ENCODE assay signal across 8 mouse cellular contexts in the genomic region with DNA sequence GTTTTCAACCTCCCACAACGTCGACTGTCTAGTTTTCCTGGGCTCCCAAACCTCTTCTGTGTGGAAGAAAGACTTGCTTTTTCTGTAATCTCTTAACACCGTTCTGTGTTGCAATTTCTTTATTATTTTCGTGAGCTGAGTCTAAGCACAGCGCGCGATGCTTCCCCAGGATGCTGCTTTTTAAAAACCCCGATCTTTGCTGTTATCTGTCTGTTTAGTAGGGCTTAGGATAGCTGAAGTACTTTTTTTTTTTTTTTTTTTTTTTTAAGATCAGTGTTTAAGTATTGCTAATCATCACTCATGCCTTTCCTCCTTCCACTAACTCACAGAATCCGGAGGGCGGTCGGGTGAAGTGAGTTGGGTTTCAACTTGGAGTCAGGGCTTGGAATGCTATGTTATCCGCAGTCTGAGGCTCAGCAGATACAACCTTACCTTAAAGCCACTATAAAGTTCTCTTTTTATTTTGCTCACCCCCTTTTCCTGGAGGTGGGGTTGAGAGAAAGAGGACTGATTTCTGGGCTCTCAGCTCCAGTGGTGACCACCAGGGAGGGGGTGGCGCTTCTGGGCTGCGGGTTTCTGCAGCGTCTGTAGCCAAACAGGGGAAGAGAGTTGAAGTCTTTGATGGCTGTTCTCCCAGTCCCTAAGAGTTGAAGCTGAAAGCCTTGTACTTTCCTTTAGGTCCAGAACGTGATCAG. TPM values are rescaled to one million over a fixed set of nuclear protein-coding genes. Genes with fewer than 3 reads are reported as not detected.
A peak's percentile ranks its signal among the peaks of the same experiment; 100 is the strongest.
DNase-seq lines count a peak whose midpoint lies in the region; ATAC-seq and TF ChIP-seq lines count a peak whose summit lies in the region.

No protein-coding gene starts in this region.

- no peak for DNase-seq in heart, adult 2 months
- peak; percentile 58 for DNase-seq in brain, embryonic 14.5 days (ENCODE audit: low read depth)
- DNase-seq in layer of hippocampus, postnatal 10 days (ENCODE audit: low spot score in 2 of 2): peak; percentile 18 to 52
- no peak for DNase-seq in adrenal gland, postnatal 10 days

- TF ChIP-seq EP300 in heart, adult 2 months (IDR thresholded peaks at IDR 0.05; ENCODE audit: insufficient read depth, low read depth, low read length): no peak

- intact Hi-C loops in heart, adult 2 months (cut with DNase I): no loop called here

- peaks cover 18% of the 10 kb centered on the region for H3K27me3 ChIP-seq in heart, embryonic 12.5 days (replicated peaks)
- H3K27me3 ChIP-seq in heart, adult 2 months (ENCODE audit: control insufficient read depth, insufficient read depth, low read length): peaks cover 3% of the 10 kb centered on the region; the same call in 1 of the 2 replicates
- peaks cover 25% of the 10 kb centered on the region for H3K27me3 ChIP-seq in forebrain, embryonic 13.5 days
- peaks cover 18% of the 10 kb centered on the region for H3K27me3 ChIP-seq in midbrain, embryonic 12.5 days

- no peaks in the 10 kb centered on the region for H3K36me3 ChIP-seq in heart, embryonic 12.5 days
- H3K36me3 ChIP-seq in heart, adult 2 months (ENCODE audit: control insufficient read depth, insufficient read depth, low read length): no peaks in the 10 kb centered on the region
- no peaks in the 10 kb centered on the region for H3K36me3 ChIP-seq in forebrain, embryonic 13.5 days (ENCODE audit: poor library complexity, severe bottlenecking)
- no peaks in the 10 kb centered on the region for H3K36me3 ChIP-seq in midbrain, embryonic 12.5 days

- no peak overlapping the region for H3K27ac ChIP-seq in heart, embryonic 12.5 days (ENCODE audit: poor library complexity, severe bottlenecking)
- no peak overlapping the region for H3K27ac ChIP-seq in heart, adult 2 months
- no peak overlapping the region for H3K27ac ChIP-seq in forebrain, embryonic 13.5 days
- H3K27ac ChIP-seq in midbrain, embryonic 12.5 days (replicated peaks): no peak overlapping the region

- no peak for TF ChIP-seq CTCF in heart, adult 2 months (IDR thresholded peaks at IDR 0.05)
- TF ChIP-seq CTCF in brain, embryonic 14.5 days (IDR thresholded peaks at IDR 0.05; ENCODE audit: borderline replicate concordance, extremely low read depth, insufficient read depth, insufficient read length): peak; percentile 10; the same call in 1 of the 2 replicates

- H3K4me2 ChIP-seq in heart, embryonic 12.5 days: peak overlapping the region; percentile 95
- H3K4me2 ChIP-seq in forebrain, embryonic 13.5 days: peak overlapping the region; percentile 93
- H3K4me2 ChIP-seq in midbrain, embryonic 12.5 days (replicated peaks): peak overlapping the region; percentile 84

- H3K9me3 ChIP-seq in heart, embryonic 12.5 days (replicated peaks): no peaks in the 10 kb centered on the region
- H3K9me3 ChIP-seq in forebrain, embryonic 13.5 days (replicated peaks): no peaks in the 10 kb centered on the region
- H3K9me3 ChIP-seq in midbrain, embryonic 12.5 days: no peaks in the 10 kb centered on the region

- H3K4me1 ChIP-seq in heart, embryonic 12.5 days (replicated peaks): peaks cover 13% of the 10 kb centered on the region
- H3K4me1 ChIP-seq in heart, adult 2 months (ENCODE audit: control insufficient read depth, insufficient read depth, low read length): no peaks in the 10 kb centered on the region
- peaks cover 23% of the 10 kb centered on the region for H3K4me1 ChIP-seq in forebrain, embryonic 13.5 days
- peaks cover 11% of the 10 kb centered on the region for H3K4me1 ChIP-seq in midbrain, embryonic 12.5 days

- peak overlapping the region; percentile 53 for H3K4me3 ChIP-seq in heart, embryonic 12.5 days
- no peak overlapping the region for H3K4me3 ChIP-seq in heart, adult 2 months
- H3K4me3 ChIP-seq in forebrain, embryonic 13.5 days: peak overlapping the region; percentile 56
- peak overlapping the region; percentile 53 for H3K4me3 ChIP-seq in midbrain, embryonic 12.5 days

- H3K79me2 ChIP-seq in heart, adult 2 months (replicated peaks; ENCODE audit: control insufficient read depth, insufficient read depth, low read length): no peaks in the 10 kb centered on the region

- TF ChIP-seq POLR2A in heart, adult 2 months (IDR thresholded peaks at IDR 0.05; ENCODE audit: insufficient read depth, low read depth, low read length): no peak
- TF ChIP-seq POLR2A in brain, embryonic 14.5 days (IDR thresholded peaks at IDR 0.05; ENCODE audit: borderline replicate concordance, extremely low read depth, insufficient read depth, insufficient read length, poor library complexity, severe bottlenecking): no peak

- peak overlapping the region; percentile 56; the same call in 1 of the 2 replicates for H3K9ac ChIP-seq in heart, embryonic 12.5 days
- H3K9ac ChIP-seq in heart, adult 2 months (ENCODE audit: low read depth, low read length): no peak overlapping the region
- H3K9ac ChIP-seq in forebrain, embryonic 13.5 days: peak overlapping the region; percentile 69
- H3K9ac ChIP-seq in midbrain, embryonic 12.5 days (replicated peaks): peak overlapping the region; percentile 58

- 1% methylated on average over 16 of the region's 16 CpGs for WGBS in heart, embryonic 12.5 days
- under 1% methylated on average over 16 of the region's 16 CpGs for WGBS in heart, adult 2 months
- WGBS in forebrain, embryonic 13.5 days: 1% methylated on average over 16 of the region's 16 CpGs
- under 1% methylated on average over 16 of the region's 16 CpGs for WGBS in midbrain, embryonic 12.5 days

- ATAC-seq in heart, embryonic 12.5 days (ENCODE audit: insufficient number of reproducible peaks, low FRiP score): no peak
- peak; percentile 49 for ATAC-seq in forebrain, embryonic 13.5 days
- ATAC-seq in midbrain, embryonic 12.5 days (ENCODE audit: low FRiP score, low read depth): peak; percentile 27; the same call in 1 of the 2 replicates
- ATAC-seq in granulocyte monocyte progenitor cell, adult 5-6 weeks (replicated peaks; ENCODE audit: poor library complexity, severe bottlenecking): no peak

RNA-seq across cellular contexts. Expression of gene Brinp3, which starts 3.7 kb away (rescaled TPM):
- not detected in 2 replicates for polyA plus RNA-seq in heart, embryonic 12.5 days (2016; fragmentation: Nextera tagmentation; extraction: Ambion mirVana)
- total RNA-seq in heart, adult 2 months (2021): not detected
- not detected in 2 replicates for polyA plus RNA-seq in heart, adult 2 months (2012; rRNA removed)
- polyA plus RNA-seq in brain, embryonic 14.5 days (2012; rRNA removed): 8.8 and 14.1 TPM in 2 replicates
- 3.7 and 5.6 TPM in 2 replicates for polyA plus RNA-seq in forebrain, embryonic 13.5 days (2015; fragmentation: Nextera tagmentation; extraction: Ambion mirVana)
- 10 to 100 TPM; 32.5 to 39.9 TPM for total RNA-seq in layer of hippocampus, postnatal 10 days (2021)
- polyA plus RNA-seq in midbrain, embryonic 12.5 days (2016; fragmentation: Nextera tagmentation; extraction: Ambion mirVana): 2.2 and 3.4 TPM in 2 replicates
- not detected in 2 replicates for total RNA-seq in granulocyte monocyte progenitor cell, adult 5-6 weeks (2014; fragmentation: Nextera tagmentation)
- total RNA-seq in granulocyte monocyte progenitor cell, adult 5-6 weeks (2017): not detected in 2 replicates
- total RNA-seq in adrenal gland, postnatal 10 days (2021): under 1 TPM; 0.18 to 0.36 TPM

Comparison
In these comparisons a context has a peak if more than half of its experiments do, and no peak if none do; other contexts are left out.
1. ATAC-seq: peak in forebrain, embryonic 13.5 days (single experiment) and midbrain, embryonic 12.5 days (single experiment); none in heart, embryonic 12.5 days (single experiment) and granulocyte monocyte progenitor cell, adult 5-6 weeks (single experiment).
2. DNase-seq: peak in brain, embryonic 14.5 days (single experiment) and layer of hippocampus, postnatal 10 days (2 of 2); none in heart, adult 2 months (0 of 2) and adrenal gland, postnatal 10 days (single experiment).
3. Peak in every context shown above with its lines, with median percentiles within 50 percentile points of each other: H3K4me2 ChIP-seq.